Mouse (Mus musculus): ENCODE results near the gene Pex12. TPM values are rescaled to one million over a fixed set of nuclear protein-coding genes. Genes with fewer than 3 reads are reported as not detected.
"Not testable (repeated sequence)": the region's sequence is repeated elsewhere in the genome, so short reads cannot be mapped to it uniquely, and the experiment has no call there.

Gene Pex12
- polyA plus RNA-seq (2015; fragmentation: Nextera tagmentation; extraction: Ambion mirVana) = 8.1 and 10.5 TPM in 2 replicates

DNA sequence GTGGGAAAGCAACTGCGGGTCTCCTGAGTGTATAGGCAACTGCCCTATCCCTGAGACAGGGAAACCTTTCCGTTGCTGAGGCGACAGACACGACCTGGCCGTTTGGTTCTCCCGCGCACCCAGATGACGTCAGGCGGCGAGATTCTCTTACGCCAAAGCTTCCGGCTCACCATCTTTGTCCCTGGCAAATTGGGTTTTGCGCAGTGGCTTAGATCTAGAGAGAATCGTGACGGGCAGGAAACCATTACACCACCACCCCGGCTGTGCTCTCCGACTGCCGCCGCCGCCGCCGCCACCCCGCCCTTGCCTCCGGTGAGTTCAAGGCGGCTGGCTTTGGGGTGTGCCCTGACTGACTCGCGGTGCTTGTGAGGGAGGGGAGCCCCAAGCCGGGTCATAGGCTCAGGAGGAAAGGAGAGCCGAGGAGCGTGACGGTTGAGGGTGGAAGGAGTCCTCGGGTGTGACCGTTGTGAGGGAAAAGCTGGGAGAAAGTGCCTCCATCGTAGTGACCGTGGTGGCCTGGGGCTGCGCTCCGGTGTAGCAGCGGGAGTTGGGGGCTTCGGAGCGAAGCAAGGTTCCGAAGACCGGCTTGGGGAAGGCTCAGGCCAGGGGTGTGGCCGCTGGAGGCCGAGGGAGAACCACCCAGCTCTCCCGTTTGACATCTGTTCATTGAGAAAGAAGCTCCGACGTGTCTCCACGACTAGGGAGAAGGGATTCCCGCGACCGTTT lies at the start of gene Pex12:
Pex12 (minus strand) TSS at position 61 of the 726 bp plus-strand sequence.
- Histone ChIP-seq H3K4me2 (ENCODE audit: low read depth, low read length) (peak within 1 kb of the TSS; percentile 86), H3K36me3 (ENCODE audit: control insufficient read depth, insufficient read depth) (no peaks in the 10 kb centered on the region), H3K4me3 (ENCODE audit: low read length) (peak within 1 kb of the TSS; percentile 96), H3K27ac (ENCODE audit: low read length) (peak within 1 kb of the TSS; percentile 97), H3K27me3 (ENCODE audit: control insufficient read depth, insufficient read depth, low read length) (no peaks in the 10 kb centered on the region), H3K9me3 (replicated peaks; ENCODE audit: control insufficient read depth, low read length) (no peaks in the 10 kb centered on the region), H3K4me1 (ENCODE audit: control insufficient read depth, insufficient read depth, low read length) (peaks cover 20% of the 10 kb centered on the region), H3K9ac (ENCODE audit: low read length) (peak within 1 kb of the TSS; percentile 96)
- peak; percentile 78 for ATAC-seq (replicated peaks; ENCODE audit: extremely low read depth, insufficient read depth, low FRiP score)
- WGBS = under 1% methylated on average over 51 of the region's 51 CpGs

GRCm38 (mm10) chr11:83341716-83342245 lies 39.4 kb upstream of the Pex12 start:
- Histone ChIP-seq H3K9ac (ENCODE audit: low read length) (no peak overlapping the region), H3K36me3 (ENCODE audit: control insufficient read depth, insufficient read depth) (peaks cover 42% of the 10 kb centered on the region), H3K4me3 (ENCODE audit: low read length) (no peak overlapping the region), H3K9me3 (replicated peaks; ENCODE audit: control insufficient read depth, low read length) (no peaks in the 10 kb centered on the region), H3K27me3 (ENCODE audit: control insufficient read depth, insufficient read depth, low read length) (no peaks in the 10 kb centered on the region), H3K27ac (ENCODE audit: low read length) (no peak overlapping the region), H3K4me2 (ENCODE audit: low read depth, low read length) (no peak overlapping the region), H3K4me1 (ENCODE audit: control insufficient read depth, insufficient read depth, low read length) (no peaks in the 10 kb centered on the region)
- 87% methylated on average over 3 of the region's 3 CpGs for WGBS
- ATAC-seq (replicated peaks; ENCODE audit: extremely low read depth, insufficient read depth, low FRiP score) = no peak

DNA sequence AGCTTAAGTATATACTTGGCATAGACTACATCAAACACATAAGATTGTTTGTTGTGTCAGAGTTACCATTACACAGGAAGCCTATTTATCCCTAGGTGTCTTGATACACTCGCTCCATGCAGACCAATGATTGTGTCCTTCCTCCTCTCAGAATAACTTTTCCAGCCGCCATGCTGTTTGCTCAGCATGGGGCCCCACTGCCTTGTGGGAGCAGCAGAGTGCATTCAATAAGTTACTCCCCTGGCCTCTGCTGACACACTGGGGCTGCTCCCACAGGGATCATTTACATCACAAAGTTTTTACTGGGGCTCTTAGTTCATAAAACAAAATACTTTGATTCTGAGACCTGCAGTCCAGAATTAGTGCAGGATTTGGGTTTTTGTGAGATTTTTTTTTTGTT lies 37.3 kb upstream of the Pex12 start:
- no peak for ATAC-seq (replicated peaks; ENCODE audit: extremely low read depth, insufficient read depth, low FRiP score)
- H3K4me2 ChIP-seq (ENCODE audit: low read depth, low read length) = no peak overlapping the region
- no peak overlapping the region for H3K27ac ChIP-seq (ENCODE audit: low read length)
- peaks cover 53% of the 10 kb centered on the region for H3K36me3 ChIP-seq (ENCODE audit: control insufficient read depth, insufficient read depth)
- no peaks in the 10 kb centered on the region for H3K27me3 ChIP-seq (ENCODE audit: control insufficient read depth, insufficient read depth, low read length)
- no peak overlapping the region for H3K4me3 ChIP-seq (ENCODE audit: low read length)
- no peaks in the 10 kb centered on the region for H3K4me1 ChIP-seq (ENCODE audit: control insufficient read depth, insufficient read depth, low read length)
- H3K9me3 ChIP-seq (replicated peaks; ENCODE audit: control insufficient read depth, low read length) = no peaks in the 10 kb centered on the region
- no peak overlapping the region for H3K9ac ChIP-seq (ENCODE audit: low read length)
- 69% methylated on average over 2 of the region's 2 CpGs for WGBS

DNA sequence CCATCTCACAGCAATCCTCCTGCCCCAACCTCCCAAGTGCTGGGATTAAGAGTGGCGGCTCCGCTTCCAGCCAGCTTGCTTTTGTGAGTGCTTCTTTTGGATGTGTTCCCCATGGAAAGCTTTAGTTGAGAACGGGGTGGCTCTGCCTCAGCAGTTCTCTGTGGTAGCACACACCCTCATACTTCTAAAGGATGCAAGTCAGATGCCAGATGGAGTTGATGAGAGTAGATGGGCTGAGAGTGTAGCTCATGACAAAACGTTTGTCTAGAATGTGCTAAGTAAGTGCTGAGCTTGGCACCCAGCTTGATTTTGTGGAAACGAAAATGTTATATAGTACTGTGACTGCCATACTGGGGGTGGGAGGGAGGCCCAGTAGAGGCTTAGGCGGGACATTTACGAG lies 33.4 kb upstream of the Pex12 start:
- Histone ChIP-seq H3K27ac (ENCODE audit: low read length) (no peak overlapping the region), H3K4me2 (ENCODE audit: low read depth, low read length) (no peak overlapping the region), H3K27me3 (ENCODE audit: control insufficient read depth, insufficient read depth, low read length) (no peaks in the 10 kb centered on the region), H3K4me3 (ENCODE audit: low read length) (no peak overlapping the region), H3K36me3 (ENCODE audit: control insufficient read depth, insufficient read depth) (peaks cover 45% of the 10 kb centered on the region), H3K9me3 (replicated peaks; ENCODE audit: control insufficient read depth, low read length) (no peaks in the 10 kb centered on the region), H3K9ac (ENCODE audit: low read length) (no peak overlapping the region), H3K4me1 (ENCODE audit: control insufficient read depth, insufficient read depth, low read length) (no peaks in the 10 kb centered on the region)
- 88% methylated on average over 7 of the region's 7 CpGs for WGBS
- ATAC-seq (replicated peaks; ENCODE audit: extremely low read depth, insufficient read depth, low FRiP score) = no peak

- Histone ChIP-seq H3K27me3 (ENCODE audit: control insufficient read depth, insufficient read depth, low read length) (no peaks in the 10 kb centered on the region), H3K36me3 (ENCODE audit: control insufficient read depth, insufficient read depth) (peaks cover 41% of the 10 kb centered on the region), H3K9me3 (replicated peaks; ENCODE audit: control insufficient read depth, low read length) (no peaks in the 10 kb centered on the region), H3K4me1 (ENCODE audit: control insufficient read depth, insufficient read depth, low read length) (no peaks in the 10 kb centered on the region), H3K9ac (ENCODE audit: low read length) (no peak overlapping the region), H3K27ac (ENCODE audit: low read length) (no peak overlapping the region), H3K4me2 (ENCODE audit: low read depth, low read length) (no peak overlapping the region), H3K4me3 (ENCODE audit: low read length) (no peak overlapping the region)
- WGBS = 62% methylated on average over 3 of the region's 3 CpGs
- no peak for ATAC-seq (replicated peaks; ENCODE audit: extremely low read depth, insufficient read depth, low FRiP score)
Observed at GRCm38 (mm10) chr11:83327427-83327826, 25.0 kb upstream of the Pex12 start.

DNA sequence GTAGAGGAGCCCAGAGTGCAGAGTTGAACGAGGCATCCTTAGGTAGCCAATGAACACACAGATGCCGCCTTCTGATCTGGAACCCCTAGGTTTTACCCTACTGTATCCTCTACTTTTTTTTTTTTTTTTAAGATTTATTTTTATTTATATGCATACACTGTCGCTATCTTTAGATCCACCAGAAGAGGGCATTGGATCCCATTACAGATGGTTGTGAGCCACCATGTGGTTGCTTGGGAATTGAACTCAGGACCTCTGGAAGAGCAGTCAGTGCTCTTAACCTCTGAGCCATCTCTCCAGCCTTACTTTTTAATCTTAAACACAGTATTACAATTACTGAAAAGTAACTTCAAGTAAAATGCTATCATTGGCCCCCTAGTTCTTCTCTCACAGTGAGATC lies 24.3 kb upstream of the Pex12 start:
- H3K9me3 ChIP-seq (replicated peaks; ENCODE audit: control insufficient read depth, low read length); H3K9ac ChIP-seq (ENCODE audit: low read length); H3K4me2 ChIP-seq (ENCODE audit: low read depth, low read length); H3K27ac ChIP-seq (ENCODE audit: low read length); H3K4me1 ChIP-seq (ENCODE audit: control insufficient read depth, insufficient read depth, low read length); H3K4me3 ChIP-seq (ENCODE audit: low read length); ATAC-seq (replicated peaks; ENCODE audit: extremely low read depth, insufficient read depth, low FRiP score); H3K27me3 ChIP-seq (ENCODE audit: control insufficient read depth, insufficient read depth, low read length): not testable (repeated sequence)
- peaks cover 49% of the 10 kb centered on the region for H3K36me3 ChIP-seq (ENCODE audit: control insufficient read depth, insufficient read depth)
- WGBS = 88% methylated on average over 3 of the region's 3 CpGs

- WGBS = 66% methylated on average over 4 of the region's 4 CpGs
- H3K4me3 ChIP-seq (ENCODE audit: low read length) = no peak overlapping the region
- no peaks in the 10 kb centered on the region for H3K9me3 ChIP-seq (replicated peaks; ENCODE audit: control insufficient read depth, low read length)
- H3K27me3 ChIP-seq (ENCODE audit: control insufficient read depth, insufficient read depth, low read length) = no peaks in the 10 kb centered on the region
- no peak overlapping the region for H3K4me2 ChIP-seq (ENCODE audit: low read depth, low read length)
- no peaks in the 10 kb centered on the region for H3K4me1 ChIP-seq (ENCODE audit: control insufficient read depth, insufficient read depth, low read length)
- no peak overlapping the region for H3K9ac ChIP-seq (ENCODE audit: low read length)
- no peak overlapping the region for H3K27ac ChIP-seq (ENCODE audit: low read length)
- no peak for ATAC-seq (replicated peaks; ENCODE audit: extremely low read depth, insufficient read depth, low FRiP score)
- peaks cover 31% of the 10 kb centered on the region for H3K36me3 ChIP-seq (ENCODE audit: control insufficient read depth, insufficient read depth)
Observed at GRCm38 (mm10) chr11:83319048-83319447, 16.7 kb upstream of the Pex12 start.

- Histone ChIP-seq H3K27ac (ENCODE audit: low read length) (no peak overlapping the region), H3K4me1 (ENCODE audit: control insufficient read depth, insufficient read depth, low read length) (no peaks in the 10 kb centered on the region), H3K36me3 (ENCODE audit: control insufficient read depth, insufficient read depth) (peaks cover 14% of the 10 kb centered on the region; the same call in 1 of the 2 replicates), H3K9me3 (replicated peaks; ENCODE audit: control insufficient read depth, low read length) (no peaks in the 10 kb centered on the region), H3K4me3 (ENCODE audit: low read length) (no peak overlapping the region), H3K27me3 (ENCODE audit: control insufficient read depth, insufficient read depth, low read length) (no peaks in the 10 kb centered on the region), H3K4me2 (ENCODE audit: low read depth, low read length) (no peak overlapping the region), H3K9ac (ENCODE audit: low read length) (no peak overlapping the region)
- 77% methylated on average over 5 of the region's 5 CpGs for WGBS
- ATAC-seq (replicated peaks; ENCODE audit: extremely low read depth, insufficient read depth, low FRiP score) = no peak
Observed at GRCm38 (mm10) chr11:83312471-83312870, 10.1 kb upstream of the Pex12 start.

GRCm38 (mm10) chr11:83306700-83307253 lies 4.4 kb upstream of the Pex12 start:
- Histone ChIP-seq H3K27me3 (ENCODE audit: control insufficient read depth, insufficient read depth, low read length) (no peaks in the 10 kb centered on the region), H3K4me1 (ENCODE audit: control insufficient read depth, insufficient read depth, low read length) (peaks cover 14% of the 10 kb centered on the region), H3K36me3 (ENCODE audit: control insufficient read depth, insufficient read depth) (0 out of 2 replicates have a peak, but pooled peaks cover 3% of the 10 kb centered on the region), H3K9ac (ENCODE audit: low read length) (no peak overlapping the region), H3K27ac (ENCODE audit: low read length) (no peak overlapping the region), H3K4me2 (ENCODE audit: low read depth, low read length) (no peak overlapping the region), H3K9me3 (replicated peaks; ENCODE audit: control insufficient read depth, low read length) (no peaks in the 10 kb centered on the region), H3K4me3 (ENCODE audit: low read length) (no peak overlapping the region)
- WGBS = 78% methylated on average over 4 of the region's 4 CpGs
- ATAC-seq (replicated peaks; ENCODE audit: extremely low read depth, insufficient read depth, low FRiP score) = no peak
